Mouse (Mus musculus): Measurements from ENCODE around the gene Rapgef2.

Gene Rapgef2

GRCm38 (mm10) chr3:79286376-79287107 is at the start of gene Rapgef2:
Gene Rapgef2 (minus strand): TSS chr3:79286517.
- DNase-seq (ENCODE audit: low read depth, low spot score): no peak

- no peak for DNase-seq (ENCODE audit: low read depth, low spot score)
Measured at GRCm38 (mm10) chr3:79333643-79334200, 47.4 kb upstream of the Rapgef2 start.

- no peak for DNase-seq (ENCODE audit: low read depth, low spot score)
Measured at GRCm38 (mm10) chr3:79333051-79333450, 46.7 kb upstream of the Rapgef2 start.

- DNase-seq (ENCODE audit: low read depth, low spot score): no peak
Measured at GRCm38 (mm10) chr3:79329691-79330315, 43.5 kb upstream of the Rapgef2 start.

GRCm38 (mm10) chr3:79324697-79325526 is 38.6 kb upstream of the Rapgef2 start:
- DNase-seq (ENCODE audit: low read depth, low spot score): no peak

- DNase-seq (ENCODE audit: low read depth, low spot score): peak; percentile 73
Measured at GRCm38 (mm10) chr3:79314006-79314698, 27.8 kb upstream of the Rapgef2 start.

- no peak for DNase-seq (ENCODE audit: low read depth, low spot score)
Measured at GRCm38 (mm10) chr3:79311895-79312294, 25.6 kb upstream of the Rapgef2 start.

GRCm38 (mm10) chr3:79310184-79310583 is 23.9 kb upstream of the Rapgef2 start:
- DNase-seq (ENCODE audit: low read depth, low spot score): no peak

- no peak for DNase-seq (ENCODE audit: low read depth, low spot score)
Measured at GRCm38 (mm10) chr3:79308605-79309004, 22.3 kb upstream of the Rapgef2 start.

GRCm38 (mm10) chr3:79299401-79299800 is 13.1 kb upstream of the Rapgef2 start:
- DNase-seq (ENCODE audit: low read depth, low spot score): no peak

GRCm38 (mm10) chr3:79297281-79297680 is 11.0 kb upstream of the Rapgef2 start:
- DNase-seq (ENCODE audit: low read depth, low spot score): no peak

GRCm38 (mm10) chr3:79296586-79296985 is 10.3 kb upstream of the Rapgef2 start:
- DNase-seq (ENCODE audit: low read depth, low spot score): no peak

- DNase-seq (ENCODE audit: low read depth, low spot score): no peak
Measured at GRCm38 (mm10) chr3:79296049-79296448, 9.7 kb upstream of the Rapgef2 start.

- no peak for DNase-seq (ENCODE audit: low read depth, low spot score)
Measured at GRCm38 (mm10) chr3:79294701-79295100, 8.4 kb upstream of the Rapgef2 start.

- DNase-seq (ENCODE audit: low read depth, low spot score): no peak
Measured at GRCm38 (mm10) chr3:79293023-79293422, 6.7 kb upstream of the Rapgef2 start.

- DNase-seq (ENCODE audit: low read depth, low spot score): no peak
Measured at GRCm38 (mm10) chr3:79289050-79289449, 2.7 kb upstream of the Rapgef2 start.

GRCm38 (mm10) chr3:79287699-79288458 is 1.6 kb upstream of the Rapgef2 start:
- DNase-seq (ENCODE audit: low read depth, low spot score): no peak

- DNase-seq (ENCODE audit: low read depth, low spot score): peak; percentile 84
Measured at GRCm38 (mm10) chr3:79287108-79287576, 825 bp upstream of the Rapgef2 start.

- DNase-seq (ENCODE audit: low read depth, low spot score): no peak
Measured at GRCm38 (mm10) chr3:79286031-79286375, 314 bp downstream of the Rapgef2 start.

- no peak for DNase-seq (ENCODE audit: low read depth, low spot score)
Measured at GRCm38 (mm10) chr3:79285097-79285675, 1.1 kb downstream of the Rapgef2 start.
